Mouse (Mus musculus): ENCODE results near the gene Acot2.
"Not testable (repeated sequence)": the region's sequence is repeated elsewhere in the genome, so short reads cannot be mapped to it uniquely, and the experiment has no call there.

Acot2 gene

GRCm38 (mm10) chr12:84038241-84038640 lies 50.6 kb downstream of the Acot2 start, which contains the start of gene Acot4:
Acot4 (plus strand) TSS chr12:84038379.
- DNase-seq (ENCODE audit: low spot score), result not testable (repeated sequence)

- DNase-seq (ENCODE audit: low spot score), result not testable (repeated sequence)
These were observed 51.0 kb downstream of the Acot2 start, which contains the start of gene Gm49366 for GRCm38 (mm10) chr12:84038691-84039111. Gm49366 (plus strand) TSS chr12:84038935.

- no peak for DNase-seq (ENCODE audit: low spot score)
These were observed 54.6 kb downstream of the Acot2 start for GRCm38 (mm10) chr12:84042248-84042647.
